Mouse (Mus musculus) thymus, postnatal 10 days (tissue): ENCODE measurements at regions not wholly inside any gene's neighbourhood (a gene's known extent, or its start where the extent isn't known, plus 50 kb on each side); places are given as distances from the start of the nearest gene placed in this dataset.
"Not testable (repeated sequence)": the region's sequence is repeated elsewhere in the genome, so short reads cannot be mapped to it uniquely, and the experiment has no call there.

Source experiments
- DNase-seq, 2 experiments: peaks; one replicate each; pipeline ENCODE4 v3.0.0; 2021; ENCODE audit warnings: low spot score in 2 of 2

DNA sequence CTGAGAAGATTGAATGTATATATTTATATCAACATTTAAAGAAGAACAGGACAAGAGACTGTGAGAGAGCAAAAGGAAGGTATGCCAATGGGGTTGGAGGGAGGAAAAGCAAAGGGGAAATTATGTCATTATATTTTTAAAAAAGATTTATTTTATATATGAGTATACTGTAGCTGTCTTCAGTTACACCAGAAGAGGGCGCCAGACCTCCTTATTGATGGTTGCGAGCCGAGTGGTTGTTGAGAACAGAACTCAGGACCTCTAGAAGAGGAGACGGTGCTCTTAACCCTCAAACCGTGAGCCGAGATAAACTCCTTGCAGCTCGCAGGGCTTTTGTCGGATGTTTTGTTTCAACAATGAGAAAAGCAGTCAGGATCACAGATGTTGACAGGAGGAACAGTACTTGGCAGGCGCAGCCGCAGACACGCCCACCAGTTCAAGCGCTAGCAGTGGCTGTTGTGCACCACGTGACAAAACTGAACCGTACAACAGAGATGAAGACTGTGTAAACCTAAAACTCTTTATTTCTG is 158.7 kb downstream of the Mat2b start:
- no peak for DNase-seq

GRCm38 (mm10) chr11:40510325-40511239 is 184.4 kb downstream of the Mat2b start:
- DNase-seq, result no peak

GRCm38 (mm10) chr11:40491599-40491998 is 203.4 kb downstream of the Mat2b start:
- no peak for DNase-seq

- DNase-seq, result not testable (repeated sequence)
These were observed 216.8 kb downstream of the Mat2b start for GRCm38 (mm10) chr11:40478171-40478570.

GRCm38 (mm10) chr11:40477294-40477693 is 217.7 kb downstream of the Mat2b start:
- no peak for DNase-seq

- no peak for DNase-seq
These were observed 225.8 kb downstream of the Mat2b start for GRCm38 (mm10) chr11:40469080-40469705.

- DNase-seq, result no peak
These were observed 238.4 kb downstream of the Mat2b start for GRCm38 (mm10) chr11:40456571-40456970.

GRCm38 (mm10) chr11:40454994-40455393 is 240.0 kb downstream of the Mat2b start:
- not testable (repeated sequence) for DNase-seq

- DNase-seq, result no peak
These were observed 248.2 kb downstream of the Mat2b start for GRCm38 (mm10) chr11:40446846-40447245.

DNA sequence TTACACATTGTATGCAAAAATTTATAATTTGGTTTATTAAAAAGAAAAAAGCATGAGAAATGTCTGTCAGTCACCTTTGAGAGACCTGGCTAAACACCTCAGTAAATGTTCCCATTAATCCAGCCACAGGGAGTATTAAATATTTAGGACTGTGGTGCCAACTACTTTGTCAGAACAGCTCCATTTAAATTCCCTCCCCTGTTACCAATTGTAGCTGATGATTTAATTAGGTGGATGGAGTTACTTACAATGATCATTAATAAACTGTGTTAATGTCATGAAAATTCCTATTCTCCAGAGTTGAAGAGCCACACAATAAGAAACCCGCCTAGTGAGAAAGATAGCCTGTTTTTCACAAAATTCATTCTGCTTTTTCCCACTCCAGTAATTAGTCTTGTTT is 261.0 kb downstream of the Mat2b start:
- no peak for DNase-seq

GRCm38 (mm10) chr11:40428858-40429257 is 266.1 kb downstream of the Mat2b start:
- no peak for DNase-seq

- DNase-seq, result no peak
These were observed 270.7 kb downstream of the Mat2b start for GRCm38 (mm10) chr11:40424316-40424715.

GRCm38 (mm10) chr11:40407571-40407970 is 287.4 kb downstream of the Mat2b start:
- no peak for DNase-seq

GRCm38 (mm10) chr11:40402249-40402648 is 292.8 kb downstream of the Mat2b start:
- no peak for DNase-seq

GRCm38 (mm10) chr11:40397453-40398104 is 297.4 kb downstream of the Mat2b start:
- DNase-seq, result no peak

DNA sequence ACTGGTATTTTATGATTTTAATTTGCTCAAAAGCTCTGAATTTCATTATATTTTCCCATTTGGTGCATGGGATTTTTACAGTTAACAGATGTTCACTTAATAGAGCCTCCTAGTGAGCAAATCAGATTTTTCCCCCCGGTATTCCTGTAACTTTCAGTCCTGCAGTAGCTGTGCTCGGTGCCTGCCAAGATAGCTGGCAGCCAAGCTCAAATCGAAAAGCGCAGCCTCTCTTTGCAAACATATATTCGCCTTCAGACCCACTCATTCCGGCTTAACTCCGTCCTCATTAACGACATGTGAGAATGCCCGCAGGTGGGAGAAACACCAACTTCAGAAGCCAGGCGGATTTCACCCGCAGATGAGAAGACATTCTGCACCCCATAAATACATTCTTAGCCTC is 299.7 kb downstream of the Mat2b start:
- no peak for DNase-seq

DNA sequence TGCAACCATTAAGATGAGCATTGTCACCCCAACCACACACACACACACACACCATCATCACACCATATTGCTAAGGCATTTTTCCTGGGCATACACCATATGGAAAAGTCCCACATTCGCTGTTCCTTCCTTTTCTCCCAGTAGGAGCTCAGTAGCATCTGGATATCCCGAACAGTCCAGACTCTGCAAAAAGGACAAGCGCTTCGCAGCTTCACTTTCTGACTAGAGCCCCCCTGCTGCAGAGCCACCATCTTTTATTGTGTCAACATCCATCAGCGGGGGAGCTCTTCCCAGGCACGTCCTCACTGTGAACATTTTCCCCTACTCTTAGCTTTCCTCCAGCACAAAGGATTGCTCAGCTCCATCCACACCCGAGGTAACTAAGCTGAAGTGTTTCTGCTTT is 300.1 kb downstream of the Mat2b start:
- DNase-seq, result no peak

GRCm38 (mm10) chr11:40394283-40394758 is 300.7 kb downstream of the Mat2b start:
- DNase-seq, result no peak

DNA sequence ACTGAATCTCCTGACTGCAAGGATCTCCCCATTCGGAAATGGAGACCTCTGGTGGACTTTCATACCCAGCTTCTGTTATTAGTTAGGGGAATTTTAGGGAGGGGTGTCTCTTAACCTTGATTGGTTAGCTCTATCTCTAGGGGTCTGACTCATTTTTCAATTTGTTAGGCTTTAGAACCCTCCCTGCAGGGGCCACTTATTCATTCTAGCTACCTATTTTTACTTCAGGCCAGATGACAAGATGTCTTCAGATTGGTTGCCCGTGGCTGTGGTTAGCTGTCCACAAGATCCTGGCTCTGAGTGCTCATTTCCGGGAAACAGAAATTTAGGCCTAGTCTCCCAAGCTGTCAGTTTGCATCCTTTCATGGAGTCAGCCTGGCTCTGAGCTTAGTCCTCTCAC is 314.3 kb downstream of the Mat2b start:
- DNase-seq, result no peak

DNA sequence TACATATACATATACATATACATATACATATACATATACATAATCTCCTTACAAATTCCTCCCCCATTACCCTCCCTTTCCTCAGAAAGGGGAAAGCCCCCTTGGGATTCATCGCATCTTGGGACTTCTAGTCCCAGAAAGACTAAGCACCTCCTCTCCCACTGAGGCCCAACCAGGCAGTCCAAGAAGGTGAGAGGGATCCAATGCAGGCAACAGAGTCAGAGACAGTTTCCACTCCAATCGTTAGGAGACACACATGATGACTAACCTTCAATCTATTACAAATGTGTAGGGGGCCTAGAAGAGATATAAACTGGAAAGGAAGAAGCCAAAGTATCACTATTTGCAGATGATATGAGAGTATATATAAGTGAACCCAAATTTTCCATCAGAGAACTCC is 323.3 kb downstream of the Mat2b start:
- no peak for DNase-seq

DNA sequence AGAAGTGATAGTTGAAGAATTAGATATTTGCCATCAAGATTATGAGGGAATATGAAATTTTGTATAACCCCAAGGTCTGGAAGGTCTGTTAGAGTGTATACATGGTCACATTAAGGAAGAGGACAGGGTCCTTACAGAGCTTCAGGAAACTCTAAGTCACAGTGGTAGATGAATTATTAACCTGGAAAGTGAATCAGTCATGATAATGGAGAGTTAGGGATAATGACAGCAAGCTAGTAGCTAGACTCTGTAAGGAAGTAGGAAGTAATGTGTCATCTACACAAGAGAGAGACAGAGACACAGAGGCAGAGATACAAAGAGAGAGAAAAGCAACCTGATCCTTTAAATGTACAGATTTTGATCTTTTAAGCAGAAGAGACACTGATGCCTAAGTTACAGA is 328.4 kb downstream of the Mat2b start:
- no peak for DNase-seq

DNA sequence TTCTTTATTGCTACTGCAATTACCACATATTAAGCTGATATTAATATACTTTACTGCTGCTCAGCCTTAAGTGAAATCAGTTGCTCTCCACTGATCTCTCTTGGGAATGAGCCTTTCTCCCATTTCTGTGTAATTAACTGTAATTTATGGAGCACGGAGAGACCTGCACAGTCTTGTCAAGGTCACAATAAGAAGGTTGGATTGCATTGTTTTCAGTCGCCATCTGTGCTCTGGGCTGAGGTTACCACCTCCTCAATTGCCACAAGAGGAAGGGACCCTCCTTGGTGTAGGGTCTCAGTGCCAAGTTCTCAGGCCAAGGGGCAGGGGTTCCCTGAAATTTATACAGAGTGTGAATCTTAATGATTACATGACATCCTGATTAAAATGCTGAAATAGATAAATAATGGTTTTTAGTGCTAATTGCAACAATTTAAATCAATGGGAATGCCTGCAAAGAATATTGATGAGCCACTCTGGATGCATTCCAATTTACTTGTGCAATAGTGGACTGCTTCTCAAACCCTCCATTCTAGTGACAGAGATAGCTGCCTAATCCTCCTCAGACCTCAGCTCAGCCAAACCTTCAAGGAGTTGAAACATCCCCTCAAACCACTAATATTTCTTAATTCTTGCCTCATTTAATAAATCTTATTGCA is 332.3 kb downstream of the Mat2b start:
- DNase-seq, result no peak
